8 mouse cellular contexts compared by ENCODE assay signal in genomic region chr9:23101990-23102796, GRCm38 (mm10).
DNase-seq lines count a peak whose midpoint lies in the region; ATAC-seq and TF ChIP-seq lines count a peak whose summit lies in the region.

No protein-coding gene starts in this region.

- no peak overlapping the region for H3K4me3 ChIP-seq in lung, embryonic 14.5 days (ENCODE audit: low read depth, low read length)
- H3K4me3 ChIP-seq in neural tube, embryonic 13.5 days = no peak overlapping the region

- peak; percentile 14 to 30 for DNase-seq in adrenal gland, adult (ENCODE audit: inconsistent age in 2 of 2, low spot score in 1 of 2)
- DNase-seq in adrenal gland, postnatal 4 days (ENCODE audit: low spot score in 2 of 2) = no peak
- DNase-seq in lung, embryonic 14.5 days = peak; percentile 83
- DNase-seq in lung, adult 18-20 months = no peak
- peak; percentile 16 to 41 for DNase-seq in kidney, postnatal 36 days
- no peak for DNase-seq in urinary bladder, postnatal 10 days (ENCODE audit: low spot score)

- no peak overlapping the region for H3K4me2 ChIP-seq in lung, embryonic 14.5 days
- no peak overlapping the region for H3K4me2 ChIP-seq in neural tube, embryonic 13.5 days

- H3K9ac ChIP-seq in lung, embryonic 14.5 days = no peak overlapping the region
- H3K9ac ChIP-seq in neural tube, embryonic 13.5 days = no peak overlapping the region

- no peaks in the 10 kb centered on the region for H3K4me1 ChIP-seq in lung, embryonic 14.5 days (ENCODE audit: insufficient read depth)
- peaks cover 6% of the 10 kb centered on the region for H3K4me1 ChIP-seq in neural tube, embryonic 13.5 days (replicated peaks)

- peak; percentile 76 for ATAC-seq in lung, embryonic 14.5 days (ENCODE audit: insufficient read depth)
- ATAC-seq in neural tube, embryonic 13.5 days (ENCODE audit: low read depth) = peak; percentile 91
- no peak for ATAC-seq in megakaryocyte progenitor cell, adult 5-6 weeks (replicated peaks; ENCODE audit: poor library complexity)

- TF ChIP-seq CTCF in lung, embryonic 14.5 days (IDR thresholded peaks at IDR 0.05; ENCODE audit: low read depth) = no peak

- H3K27me3 ChIP-seq in lung, embryonic 14.5 days (ENCODE audit: insufficient read depth, low read length) = no peaks in the 10 kb centered on the region
- no peaks in the 10 kb centered on the region for H3K27me3 ChIP-seq in neural tube, embryonic 13.5 days

- H3K27ac ChIP-seq in lung, embryonic 14.5 days (ENCODE audit: low read depth) = no peak overlapping the region
- H3K27ac ChIP-seq in neural tube, embryonic 13.5 days (replicated peaks) = 0 out of 2 replicates have a peak overlapping the region, but pooled peaks have one; percentile 2

- H3K9me3 ChIP-seq in lung, embryonic 14.5 days (ENCODE audit: low read depth, low read length) = no peaks in the 10 kb centered on the region
- H3K9me3 ChIP-seq in neural tube, embryonic 13.5 days = no peaks in the 10 kb centered on the region

- H3K36me3 ChIP-seq in lung, embryonic 14.5 days (ENCODE audit: insufficient read depth) = no peaks in the 10 kb centered on the region
- H3K36me3 ChIP-seq in neural tube, embryonic 13.5 days = no peaks in the 10 kb centered on the region

- WGBS in lung, embryonic 14.5 days = 64% methylated on average over 9 of the region's 9 CpGs
- 32% methylated on average over 9 of the region's 9 CpGs for WGBS in neural tube, embryonic 13.5 days

Comparison
In these comparisons a context has a peak if more than half of its experiments do, and no peak if none do; other contexts are left out.
1. DNase-seq: peak in adrenal gland, adult (2 of 2), lung, embryonic 14.5 days (single experiment) and kidney, postnatal 36 days (2 of 2); none in adrenal gland, postnatal 4 days (0 of 2), lung, adult 18-20 months (0 of 2) and urinary bladder, postnatal 10 days (single experiment).